Mouse (Mus musculus): ENCODE results near the gene Rnf135.
A peak's percentile ranks its signal among the peaks of the same experiment; 100 is the strongest.
"Not testable (repeated sequence)": the region's sequence is repeated elsewhere in the genome, so short reads cannot be mapped to it uniquely, and the experiment has no call there.

Rnf135 gene

GRCm38 (mm10) chr11:80183705-80184255 lies at the start of gene Rnf135:
Rnf135 (plus strand) TSS chr11:80183851.
- DNase-seq: peak; percentile 88

GRCm38 (mm10) chr11:80134744-80135143 lies 48.9 kb upstream of the Rnf135 start:
- no peak for DNase-seq

GRCm38 (mm10) chr11:80135954-80136683 lies 47.5 kb upstream of the Rnf135 start:
- no peak for DNase-seq

- DNase-seq: no peak
These were observed 46.9 kb upstream of the Rnf135 start for GRCm38 (mm10) chr11:80136786-80137185.

GRCm38 (mm10) chr11:80137773-80138172 lies 45.9 kb upstream of the Rnf135 start:
- DNase-seq: no peak

- peak; percentile 88 for DNase-seq
These were observed 41.7 kb upstream of the Rnf135 start, which contains the start of gene Tefm for GRCm38 (mm10) chr11:80141825-80142521. Tefm (minus strand) TSS chr11:80142175.

- no peak for DNase-seq
These were observed 40.8 kb upstream of the Rnf135 start for GRCm38 (mm10) chr11:80142872-80143271.

- no peak for DNase-seq
These were observed 37.8 kb upstream of the Rnf135 start for GRCm38 (mm10) chr11:80145787-80146275.

GRCm38 (mm10) chr11:80147748-80148147 lies 35.9 kb upstream of the Rnf135 start:
- no peak for DNase-seq

GRCm38 (mm10) chr11:80148313-80148712 lies 35.3 kb upstream of the Rnf135 start:
- DNase-seq: no peak

- not testable (repeated sequence) for DNase-seq
These were observed 34.7 kb upstream of the Rnf135 start for GRCm38 (mm10) chr11:80148974-80149373.

- no peak for DNase-seq
These were observed 34.1 kb upstream of the Rnf135 start for GRCm38 (mm10) chr11:80149412-80150023.

GRCm38 (mm10) chr11:80150566-80150965 lies 33.1 kb upstream of the Rnf135 start:
- DNase-seq: no peak

- no peak for DNase-seq
These were observed 32.1 kb upstream of the Rnf135 start for GRCm38 (mm10) chr11:80151541-80151940.

GRCm38 (mm10) chr11:80152376-80152775 lies 31.3 kb upstream of the Rnf135 start:
- DNase-seq: no peak

GRCm38 (mm10) chr11:80153857-80154495 lies 29.7 kb upstream of the Rnf135 start, which contains the start of gene Adap2:
Adap2 (plus strand) TSS chr11:80154105.
- peak; percentile 16 for DNase-seq

GRCm38 (mm10) chr11:80154501-80154900 lies 29.1 kb upstream of the Rnf135 start:
- no peak for DNase-seq

- DNase-seq: no peak
These were observed 28.1 kb upstream of the Rnf135 start for GRCm38 (mm10) chr11:80155541-80155940.

- no peak for DNase-seq
These were observed 27.7 kb upstream of the Rnf135 start for GRCm38 (mm10) chr11:80155961-80156360.

GRCm38 (mm10) chr11:80156841-80157240 lies 26.8 kb upstream of the Rnf135 start:
- no peak for DNase-seq

- DNase-seq: no peak
These were observed 24.6 kb upstream of the Rnf135 start for GRCm38 (mm10) chr11:80159018-80159417.

GRCm38 (mm10) chr11:80161041-80161440 lies 22.6 kb upstream of the Rnf135 start:
- no peak for DNase-seq
